Mouse (Mus musculus): ENCODE data around the gene Repin1.
"Not testable (repeated sequence)": the region's sequence is repeated elsewhere in the genome, so short reads cannot be mapped to it uniquely, and the experiment has no call there.

Gene Repin1

GRCm38 (mm10) chr6:48579215-48579648, 14.5 kb upstream of the Repin1 start:
- DNase-seq (ENCODE audit: low read depth in 2 of 2, low spot score in 2 of 2): no peak

GRCm38 (mm10) chr6:48581257-48581656, 12.4 kb upstream of the Repin1 start:
- no peak for DNase-seq (ENCODE audit: low read depth in 2 of 2, low spot score in 2 of 2)

DNA sequence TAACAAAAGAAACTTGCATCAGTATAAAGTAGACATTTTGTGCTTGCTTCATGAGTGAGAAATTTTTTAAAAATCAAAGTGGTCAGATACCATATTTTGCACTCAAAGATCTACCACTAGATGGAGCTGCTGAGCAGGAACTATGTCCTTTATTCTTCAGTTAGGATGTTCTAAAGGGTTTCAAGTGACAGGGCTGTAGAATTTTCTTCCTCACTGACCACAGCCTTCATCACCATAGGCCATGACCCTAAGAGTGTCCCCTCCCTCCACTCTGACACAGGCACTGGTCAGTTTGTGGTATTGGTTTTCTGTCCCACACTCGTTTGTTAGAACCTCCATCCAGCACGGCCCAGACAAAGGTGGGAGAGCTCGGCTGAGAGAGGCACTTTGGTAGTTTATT, 11.6 kb upstream of the Repin1 start:
- peak; percentile 44 to 59 for DNase-seq (ENCODE audit: low read depth in 2 of 2, low spot score in 2 of 2)

DNA sequence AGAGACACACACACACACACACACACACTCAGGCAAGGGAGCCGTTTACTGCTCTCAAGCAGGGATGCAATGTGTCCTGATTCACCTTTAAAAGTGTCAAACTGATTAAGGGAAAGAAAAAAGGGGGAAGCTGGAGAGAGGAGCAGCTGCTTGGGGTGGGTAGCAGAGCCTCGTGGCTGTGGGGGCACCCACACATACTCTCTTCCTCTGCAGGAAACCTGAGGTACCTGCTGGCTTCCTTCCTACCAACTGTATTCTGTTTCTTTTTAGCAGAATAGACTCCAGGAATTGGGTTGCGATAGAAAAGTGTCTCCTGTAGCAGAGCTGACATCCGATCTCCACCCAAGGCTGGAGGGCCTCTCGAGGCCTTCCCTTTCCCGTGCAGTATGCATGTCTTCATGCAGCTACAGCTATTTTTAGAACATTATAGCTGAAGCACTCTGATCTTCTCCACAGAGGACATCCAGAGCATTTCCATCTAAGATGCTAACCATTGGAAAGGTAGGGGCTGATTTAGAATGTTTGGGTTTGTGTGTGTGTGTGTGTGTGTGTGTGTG, 4.4 kb upstream of the Repin1 start, which contains the start of gene Gm45021:
Gm45021 (plus strand) TSS at position 417 of the 557 bp plus-strand sequence.
- no peak for DNase-seq (ENCODE audit: low read depth in 2 of 2, low spot score in 2 of 2)

DNA sequence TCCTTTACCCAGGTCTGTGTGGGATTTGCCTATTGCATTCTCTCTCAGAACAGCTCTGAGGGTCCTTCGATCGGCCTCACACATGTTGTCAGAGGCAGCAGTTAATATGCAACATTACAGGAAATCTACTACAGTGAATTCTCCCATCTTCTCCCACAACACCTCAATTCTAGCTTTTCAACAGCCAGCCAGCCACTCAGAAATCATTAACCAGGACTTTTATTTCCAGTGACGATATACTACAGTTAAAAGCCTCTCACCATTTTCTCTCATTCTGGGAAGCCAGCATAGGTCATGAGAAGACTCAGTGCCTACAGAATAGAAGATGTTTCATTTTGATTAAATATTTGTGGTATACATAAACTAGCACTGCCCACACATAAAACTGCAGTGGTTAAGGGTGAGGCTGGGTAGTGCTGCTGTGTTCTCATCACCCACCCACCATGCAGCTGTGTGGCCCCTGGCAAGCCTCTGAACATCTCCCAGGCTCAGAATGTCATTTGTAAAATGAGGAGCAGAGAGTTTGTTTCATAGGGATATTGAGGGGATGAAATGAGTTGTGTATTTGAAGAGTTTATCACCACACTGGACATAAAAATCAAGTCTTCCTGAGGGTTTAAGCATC, 2.4 kb upstream of the Repin1 start:
- DNase-seq (ENCODE audit: low read depth in 2 of 2, low spot score in 2 of 2): no peak

DNA sequence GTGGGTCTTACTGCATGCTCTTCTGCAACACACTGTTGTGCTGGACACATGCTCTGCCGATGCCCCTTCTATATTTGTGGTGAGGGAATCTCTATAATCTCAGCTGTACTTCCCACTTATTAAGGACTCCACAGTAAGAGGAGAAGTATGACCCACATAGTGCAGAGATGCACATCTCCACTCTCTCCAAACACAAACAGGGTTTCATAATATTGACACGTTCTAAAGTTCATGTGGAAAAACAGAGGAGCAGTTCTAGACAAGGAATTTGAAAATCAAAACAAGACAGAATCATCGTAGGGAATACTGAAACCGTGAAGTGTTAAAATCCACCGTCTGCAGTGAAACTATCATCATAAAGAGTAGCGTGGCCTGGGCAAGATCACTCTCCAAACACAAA, 1.8 kb upstream of the Repin1 start:
- DNase-seq (ENCODE audit: low read depth in 2 of 2, low spot score in 2 of 2): no peak

- no peak for DNase-seq (ENCODE audit: low read depth in 2 of 2, low spot score in 2 of 2)
These were observed 508 bp downstream of the Repin1 start for GRCm38 (mm10) chr6:48594043-48594738.

DNA sequence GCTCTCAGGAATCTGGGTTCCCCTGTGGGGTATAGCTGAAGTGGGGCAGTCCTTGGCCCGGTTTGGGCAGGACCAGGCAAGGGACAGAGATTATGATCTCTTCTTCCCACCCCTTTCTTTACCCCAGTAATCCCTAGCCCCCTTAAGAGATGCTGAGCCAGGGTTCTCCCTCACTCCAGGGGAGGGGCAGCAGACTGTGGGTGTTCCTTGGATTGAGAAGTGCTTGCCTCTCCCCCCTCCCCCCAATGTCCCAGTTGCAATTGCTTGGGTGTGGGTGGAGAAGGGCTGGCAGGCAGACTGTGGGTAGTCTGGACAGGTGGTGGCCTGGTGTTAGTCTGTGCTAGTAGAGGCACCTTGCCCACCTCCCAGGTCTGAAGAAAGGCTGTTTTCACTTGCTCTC, 1.6 kb downstream of the Repin1 start:
- no peak for DNase-seq (ENCODE audit: low read depth in 2 of 2, low spot score in 2 of 2)

DNA sequence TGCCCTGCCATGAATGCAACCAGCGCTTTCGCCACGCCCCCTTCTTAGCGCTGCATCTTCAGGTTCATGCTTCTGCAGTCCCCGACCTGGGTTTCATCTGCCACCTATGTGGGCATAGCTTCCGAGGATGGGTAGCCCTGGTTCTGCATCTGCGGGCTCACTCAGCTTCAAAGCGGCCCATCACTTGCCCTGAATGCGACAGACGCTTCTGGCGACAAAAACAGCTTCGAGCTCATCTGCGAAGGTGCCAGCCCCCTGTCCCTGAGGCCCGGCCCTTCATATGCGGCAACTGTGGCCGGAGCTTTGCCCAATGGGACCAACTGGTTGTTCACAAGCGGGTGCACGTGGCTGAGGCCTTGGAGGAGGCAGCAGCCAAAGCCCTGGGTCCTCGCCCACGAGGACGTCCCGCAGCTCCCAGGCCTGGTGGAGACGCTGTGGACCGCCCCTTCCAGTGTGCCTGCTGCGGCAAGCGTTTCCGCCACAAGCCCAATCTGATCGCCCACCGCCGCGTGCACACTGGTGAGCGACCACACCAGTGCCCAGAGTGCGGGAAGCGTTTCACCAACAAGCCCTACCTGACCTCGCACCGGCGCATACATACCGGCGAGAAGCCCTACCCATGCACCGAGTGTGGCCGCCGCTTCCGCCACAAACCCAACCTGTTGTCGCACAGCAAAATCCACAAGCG, 3.0 kb downstream of the Repin1 start:
- DNase-seq (ENCODE audit: low read depth in 2 of 2, low spot score in 2 of 2): no peak

GRCm38 (mm10) chr6:48597233-48597625, 3.5 kb downstream of the Repin1 start:
- no peak for DNase-seq (ENCODE audit: low read depth in 2 of 2, low spot score in 2 of 2)

- no peak for DNase-seq (ENCODE audit: low read depth in 2 of 2, low spot score in 2 of 2)
These were observed 6.9 kb downstream of the Repin1 start for GRCm38 (mm10) chr6:48600594-48600993.

GRCm38 (mm10) chr6:48601271-48602079, 7.8 kb downstream of the Repin1 start, which contains the start of gene Zfp775:
Gene Zfp775, plus strand, starts transcription at chr6:48602063.
- peak; percentile 85 to 87 for DNase-seq (ENCODE audit: low read depth in 2 of 2, low spot score in 2 of 2)

DNA sequence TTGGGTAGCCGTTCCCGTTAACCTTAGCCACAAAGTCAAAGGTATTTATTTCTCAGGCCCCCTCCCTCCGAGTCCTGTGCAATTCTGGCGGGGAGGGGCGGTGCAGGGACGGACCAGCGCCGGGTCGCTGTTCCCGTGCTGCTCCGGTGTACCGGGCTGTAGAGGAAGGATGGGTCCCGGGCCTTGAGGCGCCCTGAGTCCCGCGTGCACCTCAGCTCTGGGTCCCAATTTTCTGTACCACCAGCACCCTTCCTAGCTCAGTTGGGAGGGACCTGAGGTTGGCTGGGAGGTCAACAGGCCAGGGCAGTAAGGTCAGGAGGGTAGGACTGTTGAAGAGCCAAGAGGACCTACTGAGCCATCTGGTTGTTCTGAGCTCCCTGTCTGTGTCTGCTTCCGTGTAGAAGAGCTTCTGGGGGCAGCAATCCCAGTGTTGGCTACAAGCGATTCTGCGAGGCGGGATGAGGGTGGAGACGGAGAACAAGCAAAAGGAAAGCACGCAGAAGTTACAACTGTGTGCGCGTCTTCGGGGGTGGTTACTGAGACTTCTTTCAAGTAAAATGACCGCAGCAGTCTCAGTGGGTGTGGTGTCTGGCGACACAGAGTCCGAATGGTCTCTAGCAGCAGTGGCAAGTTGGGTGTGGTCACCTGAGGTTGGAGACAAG, 8.5 kb downstream of the Repin1 start:
- DNase-seq (ENCODE audit: low read depth in 2 of 2, low spot score in 2 of 2): peak in 1 of 2 experiments; percentile 18

- DNase-seq (ENCODE audit: low read depth in 2 of 2, low spot score in 2 of 2): no peak
These were observed 14.4 kb downstream of the Repin1 start for GRCm38 (mm10) chr6:48608124-48608523.

DNA sequence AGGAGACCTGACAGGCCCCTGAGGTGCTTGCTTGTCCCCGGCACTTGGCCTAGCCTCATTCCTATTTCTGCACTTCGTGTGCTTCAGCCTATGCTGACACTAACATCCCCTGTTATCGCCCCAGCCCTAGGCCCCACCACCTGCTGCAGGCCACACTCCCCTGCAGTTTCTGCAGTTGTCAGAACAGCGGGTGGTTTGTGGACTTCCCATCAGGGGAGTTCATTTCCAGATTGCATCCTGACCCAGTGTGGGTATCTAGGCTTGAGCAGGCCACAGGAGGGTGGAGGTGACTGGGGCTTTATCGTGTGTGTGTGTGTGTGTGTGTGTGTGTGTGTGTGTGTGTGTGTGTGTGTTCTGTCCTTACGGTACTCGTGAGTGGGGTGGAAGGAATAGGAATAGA, 15.8 kb downstream of the Repin1 start:
- DNase-seq (ENCODE audit: low read depth in 2 of 2, low spot score in 2 of 2): no peak

DNA sequence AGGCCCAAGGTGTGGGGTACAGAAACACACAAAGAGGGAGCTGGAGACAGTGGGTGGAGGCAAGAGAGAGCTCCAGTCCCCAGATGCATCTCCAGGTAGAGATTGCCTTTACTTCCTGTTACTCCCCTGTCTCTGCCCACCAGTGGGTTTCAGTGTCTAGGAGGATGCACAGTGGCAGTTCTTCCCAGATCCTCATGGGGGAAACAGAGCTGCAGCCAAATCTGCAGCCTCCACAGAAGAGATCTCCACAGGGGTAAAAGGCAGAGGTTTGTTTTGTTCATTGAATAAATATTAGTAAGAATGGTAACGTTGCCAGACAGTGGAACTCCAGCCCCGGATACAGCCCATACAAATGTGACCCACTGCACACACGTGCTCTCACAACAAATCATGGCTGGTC, 17.0 kb downstream of the Repin1 start:
- no peak for DNase-seq (ENCODE audit: low read depth in 2 of 2, low spot score in 2 of 2)

- DNase-seq (ENCODE audit: low read depth in 2 of 2, low spot score in 2 of 2): no peak
These were observed 19.8 kb downstream of the Repin1 start for GRCm38 (mm10) chr6:48613464-48613863.

DNA sequence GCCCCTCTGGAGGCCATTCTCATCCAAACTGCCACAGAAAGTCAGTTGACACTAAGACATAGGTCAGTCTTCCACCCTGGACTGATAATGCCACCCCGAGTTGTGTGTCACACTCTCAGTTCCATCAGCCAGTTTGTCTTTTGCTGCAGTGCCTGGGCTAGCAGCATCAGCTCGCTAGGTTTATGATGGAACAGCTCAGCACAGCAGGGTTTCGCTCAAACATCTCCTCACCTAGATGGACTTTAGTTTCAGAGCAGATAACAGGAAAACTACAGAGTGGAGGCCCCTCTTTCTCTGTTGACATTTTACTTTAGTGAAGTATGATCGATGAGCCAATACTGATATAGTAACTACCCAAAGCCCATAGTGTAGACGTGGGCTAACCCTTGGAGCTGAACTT, 21.1 kb downstream of the Repin1 start:
- no peak for DNase-seq (ENCODE audit: low read depth in 2 of 2, low spot score in 2 of 2)

- DNase-seq (ENCODE audit: low read depth in 2 of 2, low spot score in 2 of 2): no peak
These were observed 26.3 kb downstream of the Repin1 start for GRCm38 (mm10) chr6:48620031-48620430.

- DNase-seq (ENCODE audit: low read depth in 2 of 2, low spot score in 2 of 2): not testable (repeated sequence)
These were observed 28.6 kb downstream of the Repin1 start for GRCm38 (mm10) chr6:48622186-48622843.

Data from CD8-positive naive resting alpha-beta T cell, adult 2 months (primary cell).